Mouse (Mus musculus): ENCODE results near the gene Ppib. TPM values are rescaled to one million over a fixed set of nuclear protein-coding genes. Genes with fewer than 3 reads are reported as not detected.

Ppib gene
- 100 to 1,000 TPM; 123 to 129 TPM for total RNA-seq (2021)

DNA sequence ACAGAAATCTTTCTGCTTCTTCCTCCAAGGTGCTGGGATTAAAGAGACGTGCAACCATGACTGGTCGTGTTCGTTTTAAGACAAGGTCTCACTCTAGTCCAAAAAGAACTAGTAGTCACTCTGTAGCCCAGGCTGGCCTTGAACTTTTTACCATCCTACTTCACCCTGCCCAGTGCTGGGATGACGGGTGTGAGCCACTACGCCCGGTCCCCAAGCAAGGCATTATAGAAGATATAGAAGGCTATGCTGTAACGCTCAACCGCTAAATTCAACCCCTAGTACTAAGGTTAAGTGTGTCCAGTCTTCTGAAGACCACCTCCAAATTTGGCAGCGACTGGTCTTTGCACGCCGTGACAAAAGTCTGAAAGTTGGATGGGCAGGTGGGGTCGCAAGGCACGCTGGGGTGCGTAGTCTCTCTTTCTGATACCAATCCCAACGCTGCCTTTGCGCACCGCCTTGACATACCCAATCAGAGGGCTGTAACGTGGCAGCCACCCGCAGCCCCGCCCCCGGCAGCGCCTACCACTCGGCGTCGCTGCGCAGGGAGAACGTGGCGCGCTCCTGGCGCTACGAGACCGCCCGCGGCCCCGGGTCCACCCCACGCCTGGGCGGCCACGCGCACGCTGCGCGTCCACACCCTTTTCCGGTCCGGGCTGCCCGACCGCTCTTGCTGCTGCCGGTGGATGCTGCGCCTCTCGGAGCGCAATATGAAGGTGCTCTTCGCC, at the start of gene Ppib:
TSS of gene Ppib (plus strand) at position 640 of the 725 bp plus-strand sequence.
- intact Hi-C loops (cut with DNase I): loop anchor here (2.0 to 5.0 kb wide), 2 partner anchors 65 to 152 kb away; partner anchors contain the start of genes Csnk1g1 and Trip4
- DNase-seq: peak; percentile 96

DNA sequence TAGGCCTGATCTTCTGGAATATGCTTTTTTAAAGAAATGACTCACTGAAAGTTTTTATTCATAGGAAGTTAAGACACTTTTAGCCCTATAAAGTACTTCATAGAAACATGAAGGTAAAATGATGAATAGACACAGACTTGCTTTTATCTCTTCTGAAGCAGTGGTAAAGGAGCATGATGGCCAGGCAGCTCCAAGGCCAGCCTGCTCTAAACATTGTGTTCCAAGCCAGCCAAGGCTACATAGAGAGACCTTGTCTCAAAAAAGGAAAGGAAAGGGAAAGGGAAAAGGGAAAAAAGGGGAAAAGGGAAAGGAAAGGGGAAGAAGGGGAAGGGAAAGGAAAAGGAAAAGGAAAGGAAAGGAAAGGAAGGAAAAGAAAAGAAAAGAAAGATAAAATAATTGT, 39.4 kb upstream of the Ppib start:
- intact Hi-C loops (cut with DNase I): no loop called here
- DNase-seq: no peak

DNA sequence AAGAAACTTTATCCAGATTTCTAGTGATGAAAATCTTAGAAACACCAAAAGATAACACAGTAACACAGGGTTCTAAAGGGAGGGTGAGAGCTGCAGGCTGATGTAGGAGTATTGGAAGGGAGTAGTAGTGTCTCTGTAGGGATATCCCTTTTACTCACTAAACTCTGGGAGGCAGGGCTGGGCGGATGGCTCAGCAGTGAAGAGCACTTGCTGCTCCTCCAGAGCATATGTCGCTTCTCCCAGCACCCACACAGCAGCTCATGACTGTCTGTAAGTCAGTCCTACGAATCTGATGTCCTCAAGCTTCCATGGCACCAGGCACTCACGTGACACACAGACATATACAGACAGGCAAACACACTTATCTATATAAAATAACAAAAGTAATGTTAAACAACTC, 21.9 kb upstream of the Ppib start:
- intact Hi-C loops (cut with DNase I): no loop called here
- DNase-seq: no peak

DNA sequence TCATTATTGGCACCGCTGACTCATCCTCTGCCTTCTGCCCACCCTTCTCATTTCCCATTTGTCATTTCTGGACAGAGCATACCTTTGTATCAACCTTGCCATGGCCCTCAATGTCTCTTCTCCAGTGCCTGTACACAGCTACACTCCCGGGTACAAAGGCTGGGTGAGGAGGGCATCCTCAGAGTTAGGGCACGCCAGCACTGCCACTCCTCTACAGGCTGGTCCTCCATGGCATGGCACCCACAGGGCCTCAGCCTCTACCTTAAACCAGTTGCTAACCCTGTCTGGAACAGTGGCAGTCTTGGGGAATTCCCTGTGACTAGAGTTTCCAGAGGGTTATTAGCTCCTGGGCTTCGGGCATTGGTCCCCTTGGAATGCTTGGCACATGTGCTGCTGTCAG, 21.4 kb upstream of the Ppib start:
- intact Hi-C loops (cut with DNase I): no loop called here

DNA sequence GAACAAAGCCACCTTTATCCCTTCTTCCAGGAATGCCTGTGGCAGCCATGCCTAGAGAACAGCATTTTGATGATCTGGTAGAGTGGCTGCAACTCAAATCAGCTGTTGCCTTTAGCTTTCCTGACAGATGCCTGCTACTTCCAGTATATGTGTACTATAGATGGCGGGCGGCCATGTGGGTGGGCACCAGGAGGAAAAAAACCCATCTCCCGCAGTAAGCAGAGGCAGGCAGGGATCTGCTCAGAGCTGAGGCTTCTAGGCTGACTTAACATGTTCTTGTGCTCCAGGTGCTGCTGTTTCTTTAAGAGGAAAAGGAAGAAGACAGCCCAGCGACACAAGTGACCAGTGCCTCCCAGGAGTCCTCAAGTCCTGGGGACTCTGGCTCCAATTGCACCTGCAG, 20.7 kb upstream of the Ppib start:
- DNase-seq: no peak
- intact Hi-C loops (cut with DNase I): no loop called here

More for the DNA sequence above, 21.4 kb upstream of the Ppib start:
- no peak for DNase-seq

DNA sequence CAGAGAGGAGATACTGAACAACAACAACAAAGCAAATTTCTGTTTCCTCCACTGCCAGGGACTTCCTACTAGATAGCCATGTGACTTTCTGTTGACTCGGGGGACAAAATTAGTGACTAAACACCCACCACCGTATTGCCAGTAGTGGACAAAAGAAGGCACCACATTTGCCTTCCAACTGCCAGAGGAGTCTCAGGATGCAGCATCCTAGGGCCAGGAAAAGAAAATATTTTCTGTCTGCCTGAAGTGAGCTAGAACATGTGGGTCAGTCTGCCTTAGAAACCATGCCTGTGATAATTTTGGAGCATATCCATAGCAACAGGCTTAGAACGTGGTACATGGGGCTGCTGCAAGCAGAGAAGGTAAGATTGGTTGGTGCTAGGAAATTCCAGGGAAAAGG, 19.2 kb upstream of the Ppib start:
- no peak for DNase-seq
- intact Hi-C loops (cut with DNase I): no loop called here

DNA sequence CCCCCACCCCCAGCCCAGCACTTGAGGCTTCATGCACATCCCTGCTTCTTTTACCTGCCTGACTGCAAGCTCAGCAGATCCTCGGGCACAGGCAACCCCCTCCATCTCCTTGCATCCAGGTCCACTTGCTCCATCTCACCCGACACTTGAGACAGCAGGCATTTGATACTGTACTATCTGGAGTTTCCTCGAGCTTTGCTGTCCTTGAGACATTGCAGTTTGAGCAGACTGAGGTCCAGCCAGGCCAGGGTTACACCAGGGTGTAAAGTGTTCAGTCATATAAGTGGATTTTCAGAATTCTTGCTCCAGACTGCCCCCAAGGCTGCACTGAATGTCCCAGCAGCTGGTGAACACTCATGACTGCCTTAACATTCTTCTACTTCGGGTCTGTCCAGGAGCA, 17.7 kb upstream of the Ppib start:
- DNase-seq: no peak
- intact Hi-C loops (cut with DNase I): no loop called here

DNA sequence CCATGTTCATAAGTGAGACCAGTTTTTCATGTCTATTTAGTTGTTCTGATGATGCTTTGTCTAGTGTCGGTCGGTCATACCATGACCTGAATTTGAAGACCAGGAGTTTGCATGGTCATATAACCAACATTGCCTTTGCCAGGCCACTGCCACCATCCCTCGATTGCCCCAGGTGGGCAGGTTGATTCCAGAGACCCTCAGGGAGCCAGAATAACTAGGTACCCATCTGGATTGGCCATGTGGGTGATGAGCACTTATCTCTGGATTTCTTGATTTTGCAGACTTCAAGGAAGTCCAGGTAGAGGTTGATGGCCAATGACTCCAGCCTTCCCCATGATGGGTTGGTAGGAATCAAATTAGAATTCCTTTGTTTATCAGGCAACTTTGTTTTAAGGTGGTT, 16.8 kb upstream of the Ppib start:
- DNase-seq: no peak
- intact Hi-C loops (cut with DNase I): no loop called here

DNA sequence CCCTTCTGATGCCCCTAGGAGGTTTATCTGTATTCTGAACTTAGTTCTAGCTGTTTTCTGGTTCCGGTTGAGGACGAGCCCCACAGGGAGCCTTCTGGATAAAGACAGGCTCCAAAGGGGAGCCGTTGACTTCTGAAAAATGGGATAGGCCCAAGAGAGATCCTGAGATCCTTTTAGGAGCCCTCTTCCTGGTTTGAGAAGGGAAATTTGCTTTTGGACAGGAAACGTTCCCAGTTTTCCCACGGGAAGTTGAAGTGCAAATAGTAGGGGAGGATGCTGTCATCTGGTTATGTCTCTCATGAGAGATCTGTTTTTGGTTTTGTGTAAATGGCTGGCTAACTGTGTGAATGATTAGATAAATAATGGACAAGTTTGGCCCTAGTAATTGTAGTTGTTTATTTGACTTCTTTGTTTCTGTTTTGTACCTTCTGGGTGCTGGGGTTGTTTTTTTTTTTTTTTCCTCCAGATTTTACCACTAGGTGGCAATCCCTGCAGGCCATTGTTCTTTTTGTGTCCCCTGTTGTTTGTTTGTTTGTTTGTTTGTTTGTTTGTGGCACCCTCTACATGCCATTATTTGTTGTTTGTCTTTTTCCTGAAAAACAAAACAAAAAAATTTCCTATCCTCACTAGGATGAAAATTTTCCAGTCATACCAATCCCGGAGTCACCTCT, 10.0 kb upstream of the Ppib start:
- DNase-seq: no peak
- intact Hi-C loops (cut with DNase I): no loop called here

DNA sequence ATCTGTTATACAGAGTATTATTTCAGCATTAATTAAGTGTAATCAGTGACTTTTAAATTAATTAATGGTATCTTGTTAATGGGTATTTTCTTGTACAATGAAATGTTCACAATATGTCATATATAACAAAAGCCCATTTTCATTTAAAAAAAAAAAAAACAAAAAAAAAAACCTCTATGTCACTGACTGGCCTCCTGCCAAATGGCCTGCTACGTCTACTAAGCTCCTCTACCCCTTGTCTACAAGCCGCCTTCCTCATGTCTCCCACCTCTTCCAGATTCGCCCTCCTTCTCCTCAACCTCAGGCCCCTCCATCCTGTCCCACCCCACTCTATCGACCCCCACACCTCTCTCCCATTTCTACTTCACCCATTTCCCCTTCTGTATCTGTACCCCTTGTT, 8.5 kb upstream of the Ppib start:
- intact Hi-C loops (cut with DNase I): no loop called here
- no peak for DNase-seq

DNA sequence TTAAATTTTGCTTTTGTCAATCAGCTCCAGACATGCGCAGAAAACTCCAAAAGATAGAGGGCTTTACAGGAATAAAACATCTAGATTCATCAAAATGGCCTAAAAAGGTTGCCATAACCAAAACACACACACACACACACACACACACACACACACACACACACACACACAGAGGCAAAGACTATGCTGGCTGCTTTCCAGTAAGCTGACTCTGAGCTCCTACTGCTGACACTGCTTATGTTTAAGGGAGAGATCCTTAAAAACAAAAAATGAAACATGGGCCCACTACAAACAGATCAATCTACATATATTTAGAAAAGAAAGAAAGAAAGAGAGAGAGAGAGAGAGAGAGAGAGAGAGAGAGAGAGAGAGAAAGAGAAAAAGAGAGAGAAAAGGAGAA, 7.3 kb upstream of the Ppib start:
- no peak for DNase-seq
- intact Hi-C loops (cut with DNase I): no loop called here

DNA sequence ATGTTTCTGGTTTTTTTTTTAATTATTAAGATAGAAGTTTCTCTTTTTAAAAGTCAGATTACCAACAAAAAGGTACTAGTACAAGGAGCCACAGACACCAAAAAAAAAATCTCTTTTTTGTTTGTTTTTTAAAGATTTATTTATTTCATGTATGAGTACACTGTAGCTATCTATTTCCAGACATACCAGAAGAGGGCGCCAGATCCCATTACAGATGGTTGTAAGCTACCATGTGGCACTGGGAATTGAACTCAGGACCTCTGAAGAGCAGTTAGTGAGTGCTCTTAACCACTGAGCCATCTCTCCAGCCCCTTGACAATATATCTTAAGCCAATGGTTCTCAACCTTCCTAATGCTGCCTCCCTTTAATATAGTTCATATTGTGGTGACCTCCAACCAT, 6.4 kb upstream of the Ppib start:
- DNase-seq: no peak
- intact Hi-C loops (cut with DNase I): no loop called here

DNA sequence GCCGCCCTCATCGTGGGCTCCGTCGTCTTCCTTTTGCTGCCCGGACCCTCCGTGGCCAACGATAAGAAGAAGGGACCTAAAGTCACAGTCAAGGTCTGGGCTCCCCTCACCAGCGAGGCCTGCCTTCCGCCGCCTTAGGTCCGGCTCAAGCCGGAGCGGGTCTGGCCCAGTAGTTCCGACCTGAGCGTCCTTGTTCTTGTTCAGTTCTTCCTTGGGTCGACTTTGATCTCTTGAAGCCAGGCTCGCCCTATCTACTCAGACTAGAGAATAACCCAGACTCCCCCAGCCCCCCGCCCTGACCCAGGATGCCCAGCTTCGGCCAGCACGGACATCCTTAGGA, 256 bp downstream of the Ppib start:
- intact Hi-C loops (cut with DNase I): loop anchor here (2.0 to 5.0 kb wide), 2 partner anchors 65 to 153 kb away; partner anchors contain the start of genes Csnk1g1 and Trip4

DNA sequence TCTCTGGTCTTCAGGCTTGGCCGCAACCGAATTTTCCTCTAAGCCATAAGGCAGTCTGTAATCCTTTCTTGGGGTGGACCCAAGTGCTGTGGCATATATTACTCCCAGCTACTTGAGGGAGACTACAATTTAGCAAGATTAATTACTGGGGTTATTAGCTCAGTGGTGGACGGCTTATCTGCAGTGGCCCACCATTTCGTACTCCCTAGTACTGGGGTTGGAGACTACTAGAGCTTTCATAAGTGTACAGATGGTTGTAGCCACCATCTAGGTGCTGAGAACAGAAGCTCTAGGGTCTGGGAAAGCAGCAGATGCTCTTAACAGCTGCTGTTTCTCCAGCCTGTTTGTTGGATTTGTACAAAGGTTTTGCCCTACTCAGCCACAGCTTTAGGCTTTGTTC, 964 bp downstream of the Ppib start:
- intact Hi-C loops (cut with DNase I): loop anchor here (2.0 to 5.0 kb wide), 2 partner anchors 64 to 154 kb away; partner anchors contain the start of genes Csnk1g1 and Trip4
- DNase-seq: no peak

More for the DNA sequence above, 256 bp downstream of the Ppib start:
- DNase-seq: no peak

DNA sequence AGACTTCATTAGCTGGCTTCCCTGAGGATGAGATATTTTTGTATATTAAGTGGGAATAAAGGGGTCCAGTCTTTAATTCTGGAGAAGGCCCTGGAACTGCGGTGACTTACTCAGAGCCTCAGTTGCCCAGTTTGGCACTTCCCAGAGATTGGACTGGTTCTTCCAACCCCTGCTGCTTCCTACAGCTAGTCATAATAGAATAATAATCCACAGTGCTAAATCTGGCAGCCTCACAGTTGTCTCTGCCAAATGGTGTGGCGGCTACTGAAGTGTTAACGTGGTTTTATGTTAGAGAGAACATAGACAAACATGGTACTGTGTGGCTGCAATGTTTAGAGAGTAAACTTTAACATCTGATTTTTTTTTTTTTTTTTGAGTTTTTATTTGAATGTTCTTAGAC, 1.6 kb downstream of the Ppib start:
- intact Hi-C loops (cut with DNase I): loop anchor here (2.0 to 5.0 kb wide), 2 partner anchors 63 to 154 kb away; partner anchors contain the start of genes Csnk1g1 and Trip4
- DNase-seq: no peak

DNA sequence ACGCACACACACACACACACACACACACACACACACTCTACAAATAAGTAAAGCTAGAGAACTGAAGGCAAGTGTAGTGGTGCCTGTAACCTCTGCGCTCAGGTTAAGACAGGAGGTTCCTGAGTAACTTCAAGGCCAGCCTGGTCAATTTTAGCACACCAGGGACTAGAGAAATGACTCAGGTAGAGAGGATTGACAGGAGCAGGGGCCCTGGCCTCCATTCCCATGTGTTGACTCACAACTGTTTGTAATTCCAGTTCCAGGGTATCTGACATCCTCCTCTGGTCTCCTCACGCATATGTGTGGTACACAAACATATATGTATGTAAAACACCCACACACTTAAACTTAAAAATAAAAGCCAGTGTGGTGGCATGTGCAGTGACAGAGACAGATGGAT, 3.4 kb downstream of the Ppib start:
- intact Hi-C loops (cut with DNase I): loop anchor here (5.0 kb wide), 1 partner anchor 156 kb away; the partner anchor contains the start of genes Csnk1g1 and Trip4
- DNase-seq: no peak

DNA sequence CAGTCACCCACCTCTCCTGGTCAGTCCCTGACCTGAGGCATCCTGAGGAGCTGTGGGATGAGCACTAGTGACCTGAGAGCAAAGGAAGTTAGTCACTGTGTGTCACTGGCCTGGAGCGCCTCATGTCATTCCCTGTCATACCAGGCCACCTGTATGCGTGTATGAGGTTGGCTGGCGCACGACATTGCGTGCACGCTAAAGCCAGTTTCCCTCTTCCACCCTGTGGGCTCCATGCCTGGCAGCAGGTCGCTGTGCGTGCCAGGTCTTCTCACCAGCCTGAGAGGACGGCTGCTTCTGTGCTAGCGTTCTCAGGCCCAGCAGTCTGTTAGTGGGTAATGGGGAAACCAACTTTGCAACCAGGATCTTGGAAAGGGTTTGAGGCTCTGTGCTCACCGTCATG, 4.3 kb downstream of the Ppib start:
- intact Hi-C loops (cut with DNase I): loop anchor here (5.0 kb wide), 1 partner anchor 157 kb away; the partner anchor contains the start of genes Csnk1g1 and Trip4
- DNase-seq: no peak

DNA sequence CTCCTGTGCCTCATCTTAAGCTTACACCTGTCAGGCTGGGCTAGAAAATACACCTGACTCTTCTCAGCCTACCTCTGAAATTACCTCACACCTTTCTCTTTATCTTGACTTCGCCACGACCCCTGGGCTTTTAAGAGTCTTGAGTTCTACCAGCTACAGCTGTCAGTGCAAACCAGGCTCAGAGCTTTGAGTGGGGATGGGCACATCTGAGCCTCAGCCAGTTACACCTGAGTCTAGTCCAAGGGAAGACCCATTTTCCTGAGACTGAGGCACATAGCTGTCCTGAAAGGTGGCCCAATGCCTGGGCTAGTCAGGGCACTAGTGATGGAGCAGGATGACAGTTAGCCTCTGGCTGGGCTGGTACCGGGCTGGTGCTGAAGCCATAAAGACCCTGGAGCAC, 6.8 kb downstream of the Ppib start:
- DNase-seq: no peak
- intact Hi-C loops (cut with DNase I): no loop called here

DNA sequence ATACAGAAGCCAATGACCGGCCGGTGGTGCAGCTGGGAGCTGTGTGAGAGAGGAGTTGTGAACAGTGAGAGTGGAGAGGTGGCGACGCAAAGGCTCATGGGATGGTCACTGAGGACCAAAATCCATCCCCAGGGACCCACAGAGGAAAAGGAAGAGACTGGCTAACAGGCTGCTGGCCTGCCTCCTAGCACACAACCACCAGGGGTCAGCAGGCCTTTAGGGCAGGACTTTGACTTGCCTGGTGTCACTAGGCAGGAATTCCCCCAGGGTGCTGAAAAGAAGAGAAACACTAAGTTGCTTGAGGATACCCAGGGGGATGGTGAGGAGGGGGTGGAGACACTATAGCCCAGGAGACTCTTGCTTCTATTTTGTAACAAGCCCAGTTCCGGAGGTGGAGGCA, 7.5 kb downstream of the Ppib start:
- peak; percentile 33 to 34 for DNase-seq
- intact Hi-C loops (cut with DNase I): no loop called here

DNA sequence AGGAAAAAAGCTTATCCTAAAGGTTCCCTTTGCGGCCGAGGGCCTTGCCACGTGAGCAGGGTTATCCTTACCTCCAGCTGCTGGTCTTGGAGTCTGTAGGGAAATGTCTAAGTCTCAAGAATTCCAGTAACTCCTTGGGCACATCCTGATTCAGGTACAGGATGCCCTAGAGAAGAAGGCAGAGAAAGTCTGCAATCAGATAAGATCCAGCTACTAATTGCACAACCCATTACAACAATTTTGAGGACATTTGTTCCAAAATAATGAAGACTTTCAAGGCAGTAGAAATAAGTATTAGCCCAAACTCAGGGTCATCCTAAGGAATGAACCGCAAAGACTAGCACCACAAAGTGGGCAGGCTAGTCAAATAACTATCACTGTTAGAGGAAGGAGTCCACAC, 8.0 kb downstream of the Ppib start:
- intact Hi-C loops (cut with DNase I): no loop called here
- no peak for DNase-seq

DNA sequence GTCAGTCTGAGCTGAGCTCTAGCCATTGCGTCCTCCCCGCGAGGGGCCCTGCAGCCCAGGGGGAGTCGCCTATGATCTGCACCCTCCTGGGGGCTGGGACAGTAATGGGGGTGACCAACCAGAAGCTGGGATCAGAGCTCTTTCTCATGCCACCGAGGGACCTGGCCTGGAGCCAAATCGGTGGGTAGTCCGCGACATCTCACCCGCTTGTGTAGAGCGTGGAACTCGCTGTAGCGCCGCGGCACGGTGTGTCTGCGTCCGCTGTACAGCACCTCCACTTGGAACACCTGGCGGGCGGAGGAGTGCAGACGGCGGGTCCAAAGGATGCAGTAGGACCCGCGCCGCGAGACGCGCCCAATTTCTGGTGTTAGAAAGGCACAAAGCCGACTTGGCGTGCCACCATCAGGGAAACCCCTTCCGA, 9.0 kb downstream of the Ppib start:
- DNase-seq: peak; percentile 19 to 25
- intact Hi-C loops (cut with DNase I): no loop called here

DNA sequence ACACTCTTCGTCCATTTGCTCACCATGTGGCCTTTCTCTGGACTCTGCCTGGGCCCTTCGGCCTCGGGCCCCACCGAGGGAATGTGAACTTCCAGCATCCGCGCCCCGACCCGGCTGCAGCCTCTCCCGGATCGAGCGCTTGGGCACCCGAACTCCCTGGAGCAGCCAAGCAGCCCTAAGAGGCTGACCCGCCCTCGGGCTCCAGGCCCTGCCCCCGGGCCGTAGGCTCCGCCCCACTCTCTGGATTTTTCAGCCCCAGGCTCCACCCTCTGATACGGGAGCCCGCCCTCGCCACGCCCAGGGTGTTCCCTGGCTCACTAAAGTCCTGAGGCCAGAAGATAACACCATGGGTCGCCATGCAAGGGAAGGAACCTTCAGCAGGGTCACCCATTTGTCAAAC, 9.6 kb downstream of the Ppib start, which contains the start of gene Snx22:
TSS of gene Snx22 (minus strand) at position 137 of the 400 bp plus-strand sequence.
- DNase-seq: peak; percentile 73 to 77
- intact Hi-C loops (cut with DNase I): no loop called here
